Mouse (Mus musculus): ENCODE measurements around the gene Olfr974. TPM values are rescaled to one million over a fixed set of nuclear protein-coding genes. Genes with fewer than 3 reads are reported as not detected.
"Not testable (repeated sequence)": the region's sequence is repeated elsewhere in the genome, so short reads cannot be mapped to it uniquely, and the experiment has no call there.

Gene Olfr974
- polyA plus RNA-seq (2017; shearing (Covaris generic)), result under 1 TPM in 1 of 2 experiments, not detected in 1; 0.09 TPM

DNA sequence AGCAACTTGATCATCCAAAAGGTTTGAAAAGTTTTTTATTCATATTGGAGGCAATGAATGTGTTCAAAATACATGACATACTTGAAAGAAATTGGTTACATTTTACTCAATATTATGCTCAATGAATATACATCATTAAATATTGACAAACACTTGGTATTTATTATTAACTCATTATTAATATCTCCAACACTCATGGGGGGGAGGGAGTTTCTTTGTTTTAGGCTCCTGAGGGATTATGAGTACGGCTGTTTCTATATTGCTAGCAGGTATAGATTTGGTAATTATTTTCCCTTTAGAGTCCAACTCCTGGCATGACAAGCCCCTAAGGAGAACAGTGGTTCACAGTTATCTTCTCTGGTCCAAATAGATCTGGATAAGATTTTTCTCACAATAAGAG lies at the start of gene Olfr974:
Gene Olfr974 (plus strand): TSS at position 301 of the 400 bp plus-strand sequence.
- no peak for ATAC-seq

DNA sequence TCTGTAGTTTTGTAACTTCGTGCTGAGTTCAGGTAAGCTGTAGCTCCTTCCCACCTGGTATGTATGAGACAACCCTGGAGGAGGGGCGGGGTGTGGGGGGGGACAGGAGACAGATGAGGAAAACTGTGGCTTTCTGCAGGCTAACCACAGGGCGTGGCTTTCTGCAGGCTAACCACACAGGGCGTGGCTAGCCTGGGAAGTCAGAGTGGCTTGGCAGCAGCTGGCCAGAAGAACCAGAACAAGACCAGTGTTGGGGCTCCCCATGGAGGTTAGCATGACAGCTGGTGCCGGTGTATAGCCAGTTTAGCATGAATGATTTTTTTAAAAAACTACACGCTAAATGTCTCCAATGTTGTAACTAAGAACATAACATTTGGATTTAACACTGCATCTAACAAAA lies 32.2 kb upstream of the Olfr974 start:
- no peak for ATAC-seq

DNA sequence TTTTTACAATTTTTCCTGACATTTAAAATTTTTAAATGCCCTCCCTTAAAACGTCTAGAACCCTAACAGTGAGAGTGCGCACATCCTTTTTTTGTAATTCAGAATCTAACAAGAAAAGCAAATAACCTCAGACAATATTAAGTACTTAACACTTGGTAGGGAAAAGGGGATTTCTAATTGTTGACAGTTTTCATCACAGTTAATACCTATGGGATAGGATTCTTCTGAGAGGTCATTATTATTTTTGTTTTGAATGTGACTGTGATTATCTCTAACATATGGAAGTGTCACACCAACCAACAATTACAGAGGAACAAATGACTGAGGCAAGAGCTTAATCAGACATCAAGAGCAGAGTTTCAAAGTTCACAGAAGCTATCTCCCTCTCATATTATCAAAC lies 30.3 kb upstream of the Olfr974 start, which contains the start of gene Olfr229:
Gene Olfr229 (plus strand): TSS at position 301 of the 400 bp plus-strand sequence.
- no peak for ATAC-seq

DNA sequence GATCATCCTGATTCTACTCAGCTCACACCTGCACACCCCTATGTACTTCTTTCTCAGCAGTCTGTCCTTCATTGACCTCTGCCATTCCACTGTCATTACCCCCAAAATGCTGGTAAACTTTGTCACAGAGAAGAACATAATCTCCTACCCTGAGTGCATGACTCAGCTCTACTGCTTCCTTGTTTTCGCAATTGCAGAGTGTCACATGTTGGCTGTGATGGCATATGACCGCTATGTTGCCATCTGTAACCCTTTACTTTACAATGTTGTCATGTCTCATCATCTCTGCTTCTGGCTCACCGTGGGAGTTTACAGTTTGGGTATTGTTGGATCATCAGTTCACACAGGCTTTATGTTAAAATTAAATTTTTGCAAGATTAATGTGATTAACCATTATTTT lies 27.4 kb upstream of the Olfr974 start:
- no peak for ATAC-seq

DNA sequence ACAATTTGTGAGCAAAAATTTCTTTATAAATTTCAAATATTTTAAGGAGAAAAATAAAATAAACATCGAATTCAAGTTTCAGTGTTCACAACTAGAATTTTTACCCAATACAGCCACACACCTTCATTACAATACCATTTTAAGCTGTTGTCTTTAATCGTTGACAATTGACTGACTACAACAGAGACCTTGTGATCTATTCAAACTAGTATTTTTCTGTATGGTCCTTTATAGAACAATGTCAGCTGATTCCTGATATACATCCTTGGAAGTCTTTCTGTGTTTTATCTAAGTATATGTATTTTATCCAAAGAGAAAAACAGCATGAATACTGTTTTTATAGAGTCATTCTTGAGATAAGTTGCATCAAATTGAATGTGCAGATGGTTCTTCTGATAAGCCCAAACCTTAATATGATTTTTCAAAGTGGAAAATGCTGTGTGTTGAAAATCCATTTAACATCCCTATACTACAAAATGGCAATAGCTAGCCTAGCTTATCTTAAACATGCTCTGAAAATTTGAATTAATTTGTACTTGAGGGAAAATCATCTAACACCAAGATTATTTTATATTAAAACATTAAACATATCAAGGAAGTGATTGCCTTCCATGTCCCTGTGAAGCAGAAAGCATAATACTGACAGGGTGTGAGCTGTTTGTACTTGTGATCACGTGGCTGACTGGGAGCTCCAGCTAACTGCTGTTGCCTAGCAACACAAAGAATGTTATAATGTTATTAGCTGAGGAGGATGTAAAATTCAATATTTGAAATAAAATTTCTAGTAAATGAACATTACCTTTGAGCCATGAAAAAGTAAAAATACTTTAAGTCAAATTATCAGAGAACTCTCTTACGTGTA lies 9.1 kb upstream of the Olfr974 start:
- ATAC-seq, result not testable (repeated sequence)

GRCm38 (mm10) chr9:39928837-39929236 lies 8.5 kb upstream of the Olfr974 start:
- not testable (repeated sequence) for ATAC-seq

DNA sequence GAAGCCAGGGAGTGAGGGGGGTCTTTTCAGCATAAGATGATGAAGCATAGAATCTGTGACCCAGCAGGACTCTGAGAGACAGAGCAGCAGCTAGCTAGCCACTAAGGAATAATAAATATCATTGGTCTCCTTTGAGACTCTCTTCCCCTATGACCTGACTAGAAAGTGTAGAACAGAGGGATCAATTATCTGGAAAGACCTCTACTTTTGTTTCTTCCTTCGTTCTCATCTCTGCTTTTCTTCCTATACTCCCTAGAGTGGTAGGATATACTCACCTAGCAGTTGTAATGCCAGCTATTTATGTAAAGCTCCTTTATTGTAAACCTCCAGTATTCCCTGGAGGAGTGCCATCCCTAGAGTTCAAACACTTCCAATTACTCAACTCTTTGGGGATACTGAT lies 14.6 kb downstream of the Olfr974 start, which contains the start of gene Olfr975:
Gene Olfr975 (minus strand): TSS at position 101 of the 400 bp plus-strand sequence.
- ATAC-seq, result no peak

DNA sequence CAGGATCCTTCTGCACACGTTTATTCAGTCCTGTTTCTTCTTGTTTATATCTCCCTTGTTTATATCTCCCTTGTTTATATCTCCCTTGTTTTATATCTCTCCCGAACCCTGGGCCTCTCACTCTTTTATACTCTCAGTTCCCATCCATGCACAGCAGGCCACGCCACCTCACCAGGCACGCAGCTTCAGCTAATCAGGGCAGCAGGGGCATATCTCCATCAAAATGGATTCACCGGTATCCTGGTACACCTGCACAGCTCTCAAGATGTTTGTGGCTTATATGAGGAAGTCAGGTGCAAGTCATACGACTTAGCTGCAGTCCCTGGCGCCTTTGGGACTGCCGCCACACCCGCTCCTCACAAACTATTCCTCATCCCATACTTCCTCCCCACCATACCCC lies 23.7 kb downstream of the Olfr974 start, which contains the start of gene Olfr976:
Gene Olfr976 (minus strand): TSS at position 101 of the 400 bp plus-strand sequence.
- not testable (repeated sequence) for ATAC-seq

- ATAC-seq, result not testable (repeated sequence)
Measured at GRCm38 (mm10) chr9:39976581-39977145, 39.4 kb downstream of the Olfr974 start.

DNA sequence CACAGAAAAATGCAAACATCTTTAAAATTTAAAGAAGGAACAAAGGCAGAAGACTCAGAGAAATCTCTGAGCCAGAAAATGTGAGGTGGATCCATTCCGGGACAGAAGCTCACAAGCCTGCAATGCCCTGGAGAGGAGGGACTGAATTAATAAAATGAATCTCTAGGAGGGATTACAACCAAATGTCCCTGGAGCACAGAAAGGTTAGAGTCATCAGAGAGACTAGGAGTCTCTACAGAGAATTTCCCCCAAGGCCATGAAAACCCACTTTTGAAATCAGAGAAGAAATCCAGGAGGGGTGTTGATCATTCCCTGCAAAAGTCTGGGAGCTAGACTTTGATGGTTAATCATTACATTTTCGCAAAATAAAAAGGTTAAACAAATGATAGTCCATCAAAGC lies 54.5 kb downstream of the Olfr974 start, which contains the start of gene Olfr978:
Gene Olfr978 (plus strand): TSS at position 301 of the 400 bp plus-strand sequence.
- ATAC-seq, result no peak

Other genes starting within 250 kb of the Olfr974 start
- not detected for gene Olfr149, start 230.4 kb upstream of the Olfr974 start, polyA plus RNA-seq (2017; shearing (Covaris generic))
- not detected for gene Olfr965, start 226.1 kb upstream of the Olfr974 start, polyA plus RNA-seq (2017; shearing (Covaris generic))
- gene Olfr150, start 206.5 kb upstream of the Olfr974 start, polyA plus RNA-seq (2017; shearing (Covaris generic)), result under 1 TPM in 1 of 2 experiments, not detected in 1; 0.35 TPM
- not detected for gene Olfr967, start 191.3 kb upstream of the Olfr974 start, polyA plus RNA-seq (2017; shearing (Covaris generic))
- gene Olfr968, start 154.2 kb upstream of the Olfr974 start, polyA plus RNA-seq (2017; shearing (Covaris generic)), result not detected
- not detected for gene Olfr969, start 146.6 kb upstream of the Olfr974 start, polyA plus RNA-seq (2017; shearing (Covaris generic))
- gene Olfr970, start 128.6 kb upstream of the Olfr974 start, polyA plus RNA-seq (2017; shearing (Covaris generic)), result not detected
- not detected for gene Olfr971, start 100.6 kb upstream of the Olfr974 start, polyA plus RNA-seq (2017; shearing (Covaris generic))
- not detected for gene Olfr972, start 71.1 kb upstream of the Olfr974 start, polyA plus RNA-seq (2017; shearing (Covaris generic))
- gene Olfr229, start 30.2 kb upstream of the Olfr974 start, polyA plus RNA-seq (2017; shearing (Covaris generic)), result not detected
- not detected for gene Olfr975, start 14.5 kb downstream of the Olfr974 start, polyA plus RNA-seq (2017; shearing (Covaris generic))
- gene Olfr976, start 23.6 kb downstream of the Olfr974 start, polyA plus RNA-seq (2017; shearing (Covaris generic)), result not detected
- gene Olfr978, start 54.6 kb downstream of the Olfr974 start, polyA plus RNA-seq (2017; shearing (Covaris generic)), result not detected
- not detected for gene Olfr979, start 66.0 kb downstream of the Olfr974 start, polyA plus RNA-seq (2017; shearing (Covaris generic))
- gene Olfr980, start 72.1 kb downstream of the Olfr974 start, polyA plus RNA-seq (2017; shearing (Covaris generic)), result not detected
- not detected for gene Olfr981, start 84.0 kb downstream of the Olfr974 start, polyA plus RNA-seq (2017; shearing (Covaris generic))
- gene Olfr982, start 136.3 kb downstream of the Olfr974 start, polyA plus RNA-seq (2017; shearing (Covaris generic)), result not detected
- not detected for gene Olfr983, start 156.1 kb downstream of the Olfr974 start, polyA plus RNA-seq (2017; shearing (Covaris generic))
- gene Olfr984, start 176.7 kb downstream of the Olfr974 start, polyA plus RNA-seq (2017; shearing (Covaris generic)), result not detected
- not detected for gene Olfr985, start 192.7 kb downstream of the Olfr974 start, polyA plus RNA-seq (2017; shearing (Covaris generic))
- gene Tmem225, start 210.6 kb downstream of the Olfr974 start, polyA plus RNA-seq (2017; shearing (Covaris generic)), result not detected
- not detected for gene Olfr986, start 243.4 kb downstream of the Olfr974 start, polyA plus RNA-seq (2017; shearing (Covaris generic))

Data from CD4-positive, CD25-positive, alpha-beta regulatory T cell, adult 4 months (primary cell).